Mouse (Mus musculus) heart, embryonic 11.5 days (tissue): ENCODE measurements around the gene Melk. TPM values are rescaled to one million over a fixed set of nuclear protein-coding genes. Genes with fewer than 3 reads are reported as not detected.

ENCODE experiments used
- ATAC-seq: fragments of 200-750 bp; cut with Nextera tagmentation; replicated peaks from 2 replicates; pipeline ENCODE4 v1.8.0; 2017; ENCODE audit warnings: moderate library complexity; ENCODE audit not compliant: insufficient number of reproducible peaks, low FRiP score, low TSS enrichment
- H3K27ac ChIP-seq: fragments of 300-500 bp; sonication (generic); 2 replicates; pipeline ENCODE4 v1.5.1; 2014; ENCODE audit warnings: mild to moderate bottlenecking, low read depth, low read length
- H3K27me3 ChIP-seq: fragments of 300-500 bp; sonication (generic); 2 replicates; pipeline ENCODE4 v1.6.1; 2014; ENCODE audit warnings: mild to moderate bottlenecking, low read length, mixed read lengths; ENCODE audit not compliant: control insufficient read depth, insufficient read depth
- H3K36me3 ChIP-seq: fragments of 300-500 bp; sonication (generic); 2 replicates; pipeline ENCODE4 v1.6.1; 2014; ENCODE audit warnings: mild to moderate bottlenecking, low read length, moderate library complexity, mixed read lengths; ENCODE audit not compliant: control insufficient read depth, insufficient read depth
- H3K4me1 ChIP-seq: fragments of 300-500 bp; sonication (generic); 2 replicates; pipeline ENCODE4 v1.6.1; 2014; ENCODE audit warnings: low read length; ENCODE audit not compliant: control insufficient read depth, insufficient read depth
- H3K4me2 ChIP-seq: fragments of 300-500 bp; sonication (generic); 2 replicates; pipeline ENCODE4 v1.6.1; 2014; ENCODE audit warnings: mild to moderate bottlenecking, moderate library complexity
- H3K4me3 ChIP-seq: fragments of 300-500 bp; sonication (generic); 2 replicates; pipeline ENCODE4 v1.5.1; 2014; ENCODE audit warnings: low read depth, low read length
- H3K9ac ChIP-seq: fragments of 300-500 bp; sonication (generic); 2 replicates; pipeline ENCODE4 v1.6.1; 2014; ENCODE audit warnings: mild to moderate bottlenecking, low read depth, low read length, moderate library complexity
- H3K9me3 ChIP-seq: fragments of 300-500 bp; sonication (generic); replicated peaks from 2 replicates; pipeline ENCODE4 v1.6.1; 2016; ENCODE audit warnings: low read length; ENCODE audit not compliant: control insufficient read depth
- WGBS: fragments of 180-500 bp; shearing (Covaris S2); extraction: QIAGEN DNeasy Blood & Tissue Kit; methylation state at CpG from one replicate; pipeline ENCODE4 v1.1.7; 2014; ENCODE audit not compliant: insufficient replicate concordance; 5-methylcytosine and 5-hydroxymethylcytosine counted together
- polyA plus RNA-seq: library from polyadenylated mRNA; unstranded; fragments of >200 nt; fragmentation: Nextera tagmentation; extraction: Ambion mirVana; gene quantifications from 2 replicates; pipeline ENCODE4 v1.2.1, GENCODE M21; 2014

Melk gene
- polyA plus RNA-seq, 1 experiment from 2014 or later = 29.4 TPM

- H3K27me3 ChIP-seq = no peaks in the 10 kb centered on the region
- H3K36me3 ChIP-seq = no peaks in the 10 kb centered on the region
- H3K27ac ChIP-seq = no peak overlapping the region
- H3K4me2 ChIP-seq = no peak overlapping the region
- no peaks in the 10 kb centered on the region for H3K9me3 ChIP-seq
- H3K4me3 ChIP-seq = no peak overlapping the region
- ATAC-seq = no peak
- 70% methylated on average over 37 of the region's 37 CpGs for WGBS
- H3K9ac ChIP-seq = no peak overlapping the region
- no peaks in the 10 kb centered on the region for H3K4me1 ChIP-seq
Observed at GRCm38 (mm10) chr4:44392231-44393216, 91.8 kb downstream of the Melk start.

GRCm38 (mm10) chr4:44402607-44403006 lies 101.9 kb downstream of the Melk start:
- Histone ChIP-seq H3K27me3 (no peaks in the 10 kb centered on the region), H3K9ac (no peak overlapping the region), H3K4me2 (no peak overlapping the region), H3K4me3 (no peak overlapping the region), H3K27ac (no peak overlapping the region), H3K9me3 (no peaks in the 10 kb centered on the region), H3K36me3 (no peaks in the 10 kb centered on the region), H3K4me1 (no peaks in the 10 kb centered on the region)
- WGBS = 8% methylated on average over 5 of the region's 5 CpGs
- ATAC-seq = no peak

- no peaks in the 10 kb centered on the region for H3K9me3 ChIP-seq
- no peak overlapping the region for H3K27ac ChIP-seq
- no peak for ATAC-seq
- H3K4me2 ChIP-seq = no peak overlapping the region
- H3K4me1 ChIP-seq = no peaks in the 10 kb centered on the region
- no peak overlapping the region for H3K4me3 ChIP-seq
- no peaks in the 10 kb centered on the region for H3K36me3 ChIP-seq
- H3K9ac ChIP-seq = no peak overlapping the region
- no peaks in the 10 kb centered on the region for H3K27me3 ChIP-seq
- WGBS = 72% methylated on average over 5 of the region's 5 CpGs
Observed at GRCm38 (mm10) chr4:44404487-44404886, 103.8 kb downstream of the Melk start.

Other genes with a start within 250 kb of the Melk start
- 31.1 and 32.1 TPM in 2 replicates for gene Gne, start 216.7 kb upstream of the Melk start, polyA plus RNA-seq
- 25.8 and 28.7 TPM in 2 replicates for gene Rnf38, start 67.1 kb upstream of the Melk start, polyA plus RNA-seq